Mouse (Mus musculus): ENCODE data around the gene Fam57b. TPM values are rescaled to one million over a fixed set of nuclear protein-coding genes. Genes with fewer than 3 reads are reported as not detected.
A peak's percentile ranks its signal among the peaks of the same experiment; 100 is the strongest.

The Fam57b gene
- polyA plus RNA-seq, 1 experiment from 2014 or later, result 0.52 TPM

GRCm38 (mm10) chr7:126802134-126802889 lies 4.8 kb downstream of the Fam57b start:
- no peak for ATAC-seq (replicated peaks; ENCODE audit: low FRiP score)
- Histone ChIP-seq H3K9me3 (replicated peaks) (no peaks in the 10 kb centered on the region), H3K4me1 (peaks cover 29% of the 10 kb centered on the region), H3K4me3 (replicated peaks) (no peak overlapping the region), H3K36me3 (peaks cover 36% of the 10 kb centered on the region), H3K4me2 (no peak overlapping the region), H3K9ac (no peak overlapping the region), H3K27me3 (no peaks in the 10 kb centered on the region), H3K27ac (no peak overlapping the region)
- WGBS, result 71% methylated on average over 11 of the region's 11 CpGs

DNA sequence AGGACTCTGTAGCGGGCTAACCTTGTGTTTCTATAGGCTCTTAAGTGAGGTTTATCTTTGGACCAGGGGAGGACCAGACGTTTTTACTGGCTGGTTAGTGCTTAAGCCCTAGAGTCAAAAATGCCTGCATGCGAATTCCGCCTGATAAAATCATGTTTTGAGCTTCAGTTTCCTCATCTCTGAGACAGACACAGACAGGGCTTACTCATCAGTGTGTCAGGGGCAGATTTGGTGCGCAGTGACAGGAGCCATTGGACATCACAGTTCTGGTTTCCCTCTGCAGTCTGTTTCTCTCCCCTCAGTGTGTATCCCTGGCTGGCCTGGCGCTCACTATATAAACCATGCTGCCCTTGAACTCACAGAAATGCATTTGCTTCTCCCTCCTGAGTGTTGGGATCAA lies 5.7 kb downstream of the Fam57b start:
- no peaks in the 10 kb centered on the region for H3K27me3 ChIP-seq
- H3K4me2 ChIP-seq, result no peak overlapping the region
- 90% methylated on average over 6 of the region's 6 CpGs for WGBS
- H3K4me3 ChIP-seq (replicated peaks), result no peak overlapping the region
- H3K4me1 ChIP-seq, result peaks cover 29% of the 10 kb centered on the region
- H3K27ac ChIP-seq, result no peak overlapping the region
- no peak for ATAC-seq (replicated peaks; ENCODE audit: low FRiP score)
- peaks cover 33% of the 10 kb centered on the region for H3K36me3 ChIP-seq
- H3K9ac ChIP-seq, result no peak overlapping the region
- no peaks in the 10 kb centered on the region for H3K9me3 ChIP-seq (replicated peaks)

DNA sequence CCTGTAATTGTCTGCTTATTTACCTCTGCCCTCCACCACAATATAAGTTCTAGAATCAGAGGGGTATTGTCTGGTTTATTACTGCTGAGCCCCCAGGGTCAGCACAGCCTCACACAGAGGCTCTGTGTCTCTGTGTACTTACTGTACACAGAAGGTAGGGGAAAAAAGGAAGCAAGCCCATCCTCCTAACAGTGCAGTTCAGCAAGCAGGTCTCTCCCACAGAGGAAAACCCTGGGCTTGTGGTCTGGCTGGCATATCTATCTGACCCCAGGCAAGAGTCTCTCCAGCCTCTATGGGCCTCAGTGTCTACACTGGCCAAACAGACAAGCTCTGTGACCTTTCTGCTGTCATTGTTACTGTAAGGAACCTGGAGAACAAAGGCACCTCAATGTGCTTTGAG lies 6.3 kb downstream of the Fam57b start:
- H3K9me3 ChIP-seq (replicated peaks), result no peaks in the 10 kb centered on the region
- H3K4me3 ChIP-seq (replicated peaks), result no peak overlapping the region
- H3K27ac ChIP-seq, result no peak overlapping the region
- no peak overlapping the region for H3K4me2 ChIP-seq
- ATAC-seq (replicated peaks; ENCODE audit: low FRiP score), result no peak
- H3K27me3 ChIP-seq, result no peaks in the 10 kb centered on the region
- peaks cover 33% of the 10 kb centered on the region for H3K36me3 ChIP-seq
- H3K4me1 ChIP-seq, result peaks cover 34% of the 10 kb centered on the region
- H3K9ac ChIP-seq, result no peak overlapping the region

- no peak overlapping the region for H3K4me3 ChIP-seq (replicated peaks)
- no peaks in the 10 kb centered on the region for H3K27me3 ChIP-seq
- H3K4me2 ChIP-seq, result no peak overlapping the region
- ATAC-seq (replicated peaks; ENCODE audit: low FRiP score), result no peak
- peaks cover 33% of the 10 kb centered on the region for H3K36me3 ChIP-seq
- no peak overlapping the region for H3K27ac ChIP-seq
- H3K9me3 ChIP-seq (replicated peaks), result no peaks in the 10 kb centered on the region
- no peak overlapping the region for H3K9ac ChIP-seq
- WGBS, result 75% methylated on average over 6 of the region's 6 CpGs
- H3K4me1 ChIP-seq, result peaks cover 30% of the 10 kb centered on the region
Observed at GRCm38 (mm10) chr7:126806956-126807355, 9.5 kb downstream of the Fam57b start.

DNA sequence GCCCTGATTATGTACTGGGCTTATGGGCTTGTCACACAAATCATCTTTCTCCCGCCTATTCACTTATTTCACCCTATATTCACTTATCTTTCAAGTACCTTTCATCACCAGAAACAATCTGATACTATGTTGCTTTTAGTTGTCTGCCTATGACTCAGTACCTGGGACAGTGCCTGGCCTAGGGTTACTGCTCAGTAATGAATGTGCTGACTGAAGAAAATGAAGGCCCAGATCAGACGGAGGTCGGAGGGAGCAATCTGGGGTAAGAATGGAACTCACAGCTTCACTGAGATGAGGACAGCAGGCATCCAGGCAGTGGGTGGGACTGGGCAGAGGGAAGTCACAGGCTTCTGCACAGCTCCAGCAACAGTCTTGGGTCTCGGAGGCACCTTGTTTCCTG lies 9.9 kb downstream of the Fam57b start:
- Histone ChIP-seq H3K27ac (no peak overlapping the region), H3K9ac (no peak overlapping the region)

GRCm38 (mm10) chr7:126808703-126809455 lies 11.4 kb downstream of the Fam57b start:
- Histone ChIP-seq H3K9me3 (replicated peaks) (no peaks in the 10 kb centered on the region), H3K36me3 (peaks cover 18% of the 10 kb centered on the region), H3K4me3 (replicated peaks) (peak overlapping the region; percentile 75), H3K27me3 (no peaks in the 10 kb centered on the region), H3K4me2 (peak overlapping the region; percentile 89), H3K27ac (peak overlapping the region; percentile 79), H3K9ac (peak overlapping the region; percentile 84), H3K4me1 (peaks cover 30% of the 10 kb centered on the region)
- peak; percentile 96 for ATAC-seq (replicated peaks; ENCODE audit: low FRiP score)
- WGBS, result under 1% methylated on average over 43 of the region's 43 CpGs

More for the DNA sequence above, 9.9 kb downstream of the Fam57b start:
- no peak for ATAC-seq (replicated peaks; ENCODE audit: low FRiP score)
- peak overlapping the region; percentile 75; the same call in 1 of the 2 replicates for H3K4me3 ChIP-seq (replicated peaks)
- H3K9me3 ChIP-seq (replicated peaks), result no peaks in the 10 kb centered on the region
- H3K4me1 ChIP-seq, result peaks cover 30% of the 10 kb centered on the region
- H3K27me3 ChIP-seq, result no peaks in the 10 kb centered on the region
- peak overlapping the region; percentile 89 for H3K4me2 ChIP-seq
- peaks cover 32% of the 10 kb centered on the region for H3K36me3 ChIP-seq
- 57% methylated on average over 4 of the region's 4 CpGs for WGBS

DNA sequence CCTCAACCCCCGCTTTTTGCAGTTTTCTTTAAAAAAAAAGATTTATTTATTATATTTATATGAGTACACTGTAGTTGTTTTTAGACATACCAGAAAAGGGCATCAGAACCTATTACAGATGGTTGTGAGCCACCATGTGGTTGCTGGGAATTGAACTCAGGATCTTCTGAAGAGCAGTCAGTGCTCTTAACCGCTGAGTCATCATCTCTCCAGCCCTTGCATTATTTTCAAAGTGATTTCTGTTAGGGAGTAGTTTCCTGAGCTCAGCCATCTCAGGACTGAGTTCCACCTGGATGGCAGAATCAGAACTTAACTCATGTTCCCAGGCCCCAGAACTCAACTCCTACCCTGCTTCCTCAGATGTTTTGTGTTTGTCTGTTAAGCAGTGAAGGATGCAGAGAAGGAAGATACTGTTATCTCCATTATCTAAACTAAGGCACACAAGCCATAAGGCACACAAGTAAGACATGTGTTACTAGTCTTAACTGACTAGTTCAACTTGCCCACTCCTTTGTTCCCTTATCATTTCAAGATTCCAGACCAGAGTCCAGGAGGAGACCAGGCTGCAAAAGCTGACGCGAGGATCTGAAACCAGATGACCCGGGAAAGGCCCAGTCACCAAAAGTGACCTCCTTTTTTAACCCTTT lies 12.4 kb downstream of the Fam57b start:
- Histone ChIP-seq H3K36me3 (peaks cover 13% of the 10 kb centered on the region), H3K9ac (peak overlapping the region; percentile 84), H3K4me3 (replicated peaks) (peak overlapping the region; percentile 75; the same call in 1 of the 2 replicates), H3K27me3 (no peaks in the 10 kb centered on the region), H3K9me3 (replicated peaks) (no peaks in the 10 kb centered on the region), H3K27ac (peak overlapping the region; percentile 79), H3K4me1 (peaks cover 30% of the 10 kb centered on the region), H3K4me2 (peak overlapping the region; percentile 89)
- 53% methylated on average over 5 of the region's 5 CpGs for WGBS
- ATAC-seq (replicated peaks; ENCODE audit: low FRiP score), result no peak

GRCm38 (mm10) chr7:126815726-126816222 lies 18.3 kb downstream of the Fam57b start:
- no peak overlapping the region for H3K4me3 ChIP-seq (replicated peaks)
- H3K36me3 ChIP-seq, result no peaks in the 10 kb centered on the region
- H3K27me3 ChIP-seq, result no peaks in the 10 kb centered on the region
- no peak overlapping the region for H3K27ac ChIP-seq
- H3K9ac ChIP-seq, result no peak overlapping the region
- 58% methylated on average over 8 of the region's 8 CpGs for WGBS
- H3K4me1 ChIP-seq, result no peaks in the 10 kb centered on the region
- no peak overlapping the region for H3K4me2 ChIP-seq
- no peaks in the 10 kb centered on the region for H3K9me3 ChIP-seq (replicated peaks)
- ATAC-seq (replicated peaks; ENCODE audit: low FRiP score), result no peak

DNA sequence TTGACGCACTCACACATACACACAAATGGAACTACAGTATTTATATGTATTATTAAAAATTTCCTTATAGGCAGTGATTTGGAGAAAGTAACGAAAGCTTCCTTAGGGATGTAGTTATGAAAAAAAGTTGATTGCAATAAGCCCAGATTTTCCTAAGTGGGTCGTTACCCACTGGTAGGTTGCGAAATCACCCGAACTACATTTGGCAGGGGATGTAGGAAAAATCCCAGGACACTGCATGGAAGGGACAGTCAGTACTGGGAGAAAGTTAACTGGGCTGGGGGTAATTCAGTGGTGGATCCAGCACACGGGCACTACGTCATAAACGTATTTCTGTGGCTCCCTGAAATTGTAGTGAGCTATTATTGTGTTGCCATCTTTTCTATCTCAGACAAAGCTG lies 19.0 kb downstream of the Fam57b start:
- 85% methylated on average over 8 of the region's 8 CpGs for WGBS
- Histone ChIP-seq H3K4me1 (no peaks in the 10 kb centered on the region), H3K27me3 (0 out of 2 replicates have a peak, but pooled peaks cover 2% of the 10 kb centered on the region), H3K4me3 (replicated peaks) (no peak overlapping the region), H3K4me2 (no peak overlapping the region), H3K27ac (no peak overlapping the region), H3K9me3 (replicated peaks) (no peaks in the 10 kb centered on the region), H3K9ac (no peak overlapping the region), H3K36me3 (no peaks in the 10 kb centered on the region)
- no peak for ATAC-seq (replicated peaks; ENCODE audit: low FRiP score)

GRCm38 (mm10) chr7:126817595-126817994 lies 20.1 kb downstream of the Fam57b start:
- Histone ChIP-seq H3K9ac (no peak overlapping the region), H3K4me3 (replicated peaks) (no peak overlapping the region), H3K27me3 (peaks cover 8% of the 10 kb centered on the region), H3K4me2 (no peak overlapping the region), H3K4me1 (peaks cover 7% of the 10 kb centered on the region), H3K36me3 (no peaks in the 10 kb centered on the region), H3K9me3 (replicated peaks) (no peaks in the 10 kb centered on the region), H3K27ac (no peak overlapping the region)
- 89% methylated on average over 7 of the region's 7 CpGs for WGBS
- no peak for ATAC-seq (replicated peaks; ENCODE audit: low FRiP score)

DNA sequence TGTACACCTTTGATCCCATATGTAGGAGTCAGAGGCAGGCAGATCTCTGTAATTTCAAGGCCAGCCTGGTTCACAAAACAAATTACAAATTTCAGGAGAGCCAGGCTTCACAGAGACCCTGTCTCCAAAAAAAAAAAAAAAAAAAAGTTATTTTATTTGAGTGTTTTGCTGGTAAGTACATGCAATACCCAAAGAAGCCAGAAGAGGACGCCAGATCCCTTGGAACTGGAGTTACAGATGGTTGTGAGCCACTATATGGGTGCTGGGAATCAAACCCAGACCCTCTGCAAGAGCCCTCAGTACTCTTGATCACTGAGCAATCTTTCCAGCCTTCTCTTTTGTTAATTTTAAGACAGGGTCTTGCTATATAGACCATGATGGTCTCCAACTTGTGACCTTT lies 21.4 kb downstream of the Fam57b start:
- Histone ChIP-seq H3K27me3 (peaks cover 18% of the 10 kb centered on the region), H3K4me2 (no peak overlapping the region), H3K9ac (no peak overlapping the region), H3K36me3 (no peaks in the 10 kb centered on the region), H3K9me3 (replicated peaks) (no peaks in the 10 kb centered on the region), H3K4me3 (replicated peaks) (no peak overlapping the region), H3K27ac (no peak overlapping the region), H3K4me1 (peaks cover 16% of the 10 kb centered on the region)
- no peak for ATAC-seq (replicated peaks; ENCODE audit: low FRiP score)
- 39% methylated on average over 1 of the region's 1 CpGs for WGBS
